Mouse (Mus musculus) lung, postnatal 0 days (tissue): Measurements from ENCODE around the gene Abhd11.

ENCODE experiments used
- CTCF ChIP-seq: IDR thresholded peaks from 2 replicates; pipeline ENCODE4 v1.5.1; 2016; ENCODE audit warnings: antibody characterized with exemption, mild to moderate bottlenecking
- EP300 ChIP-seq: IDR thresholded peaks from 2 replicates; pipeline ENCODE4 v1.6.1; 2016; ENCODE audit warnings: antibody characterized with exemption, mild to moderate bottlenecking, control low read depth

DNA sequence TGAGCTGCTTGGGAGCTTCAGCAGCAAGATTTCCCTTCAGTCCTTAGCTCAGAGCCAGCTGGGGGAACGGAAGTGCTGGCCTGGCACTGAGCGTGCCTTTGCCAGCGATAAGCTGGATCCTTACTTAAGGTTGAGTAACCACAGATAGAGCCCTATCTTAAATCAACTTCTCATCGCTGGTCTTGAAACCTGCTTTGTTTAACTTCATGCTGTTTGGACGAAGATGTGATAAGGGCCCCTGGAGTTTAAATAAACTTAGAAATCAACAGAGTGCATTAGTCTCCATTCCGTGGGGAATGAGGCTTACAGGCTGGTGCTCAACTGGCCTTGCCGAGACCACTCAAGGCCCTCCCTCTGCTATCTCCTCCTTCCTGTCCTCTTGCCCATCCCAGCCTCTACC, 34.7 kb upstream of the Abhd11 start:
- TF ChIP-seq EP300 = peak; percentile 87
- no peak for TF ChIP-seq CTCF
